Mouse (Mus musculus): ENCODE data around the gene Ces1e. TPM values are rescaled to one million over a fixed set of nuclear protein-coding genes. Genes with fewer than 3 reads are reported as not detected.

Ces1e gene
- not detected in 2 replicates for polyA plus RNA-seq (2016; fragmentation: Nextera tagmentation; extraction: Ambion mirVana)

DNA sequence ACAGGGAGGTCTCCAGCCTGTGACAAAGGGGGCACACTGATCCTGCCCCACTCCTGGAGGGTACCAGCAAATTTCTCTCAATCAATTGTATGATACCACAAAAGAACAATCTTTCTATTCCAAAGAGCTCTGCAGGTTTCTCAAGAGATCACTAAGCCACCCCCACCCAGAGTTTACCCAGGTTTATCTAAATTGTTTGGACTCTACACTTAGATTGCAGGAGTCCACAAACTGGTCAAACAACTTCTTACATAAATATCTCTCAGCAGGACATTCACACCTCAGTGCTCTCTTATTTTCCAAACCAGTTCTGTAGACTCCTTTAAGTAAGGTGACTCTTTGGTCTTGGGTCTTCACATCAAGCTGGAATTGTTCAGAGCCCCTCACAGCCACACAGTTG is at the start of gene Ces1e:
Gene Ces1e (minus strand): TSS at position 174 of the 400 bp plus-strand sequence.
- H3K27me3 ChIP-seq = no peaks in the 10 kb centered on the region
- H3K4me1 ChIP-seq = no peaks in the 10 kb centered on the region
- no peak within 1 kb of the TSS for H3K4me2 ChIP-seq
- H3K9me3 ChIP-seq = no peaks in the 10 kb centered on the region
- H3K27ac ChIP-seq = no peak within 1 kb of the TSS
- no peak within 1 kb of the TSS for H3K4me3 ChIP-seq (replicated peaks)
- H3K36me3 ChIP-seq (replicated peaks) = no peaks in the 10 kb centered on the region
- ATAC-seq (ENCODE audit: low FRiP score) = no peak
- H3K9ac ChIP-seq = no peak within 1 kb of the TSS

DNA sequence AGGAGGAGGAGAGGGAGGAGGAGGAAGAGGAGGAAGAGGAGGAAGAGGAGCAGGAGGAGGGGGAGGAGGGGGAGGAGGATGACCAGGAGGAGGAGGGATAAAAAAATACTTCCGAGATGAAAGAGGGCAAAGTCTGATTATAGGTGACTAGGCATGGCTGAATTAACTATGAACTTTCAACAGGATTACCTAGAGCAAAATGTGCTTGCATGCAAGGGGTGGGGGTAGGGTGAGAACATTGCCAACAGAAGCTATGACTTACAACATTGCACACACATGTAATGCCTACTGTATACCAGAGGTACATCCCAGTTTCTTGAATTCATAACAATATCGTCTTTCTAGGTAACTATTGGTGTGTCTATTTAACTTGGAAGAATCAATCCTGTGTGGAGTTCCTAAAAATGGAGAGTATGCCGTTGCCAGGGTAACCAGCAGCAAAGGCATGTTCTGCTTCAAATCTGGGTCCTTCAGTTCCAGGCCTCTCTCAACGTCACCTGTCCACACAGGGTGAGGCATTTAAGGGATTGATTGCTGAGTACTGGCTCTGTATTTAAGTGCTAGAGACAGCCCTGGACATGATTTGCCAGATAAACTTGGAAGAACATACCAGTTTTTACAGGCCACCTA is 48.9 kb upstream of the Ces1e start:
- no peaks in the 10 kb centered on the region for H3K4me1 ChIP-seq

DNA sequence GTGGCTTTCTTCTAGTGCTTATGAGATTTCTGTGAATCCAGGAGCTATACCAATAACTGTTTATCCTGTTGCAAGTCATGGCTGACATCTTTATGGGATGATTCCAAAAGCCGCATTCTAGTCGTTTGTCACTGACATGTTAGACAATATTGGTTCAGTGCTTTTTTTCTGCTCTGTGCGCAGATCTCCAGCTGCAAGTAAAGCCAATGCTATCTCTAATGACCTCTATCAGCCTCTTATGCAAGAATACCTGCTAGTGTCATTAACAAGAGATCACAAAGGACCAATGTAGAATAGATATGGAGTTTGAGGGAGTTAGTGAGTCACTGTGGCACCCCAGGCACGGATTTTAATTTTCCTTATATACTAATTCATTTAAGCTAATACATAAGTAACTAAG is 45.2 kb upstream of the Ces1e start:
- H3K9me3 ChIP-seq = no peaks in the 10 kb centered on the region
- no peaks in the 10 kb centered on the region for H3K36me3 ChIP-seq (replicated peaks)
- no peak for ATAC-seq (ENCODE audit: low FRiP score)
- H3K27me3 ChIP-seq = no peaks in the 10 kb centered on the region
- no peak overlapping the region for H3K4me3 ChIP-seq (replicated peaks)
- H3K9ac ChIP-seq = no peak overlapping the region
- H3K27ac ChIP-seq = no peak overlapping the region
- 88% methylated on average over 4 of the region's 4 CpGs for WGBS
- no peaks in the 10 kb centered on the region for H3K4me1 ChIP-seq
- H3K4me2 ChIP-seq = no peak overlapping the region

More for the DNA sequence above, 48.9 kb upstream of the Ces1e start:
- no peak for ATAC-seq (ENCODE audit: low FRiP score)
- Histone ChIP-seq H3K9ac (no peak overlapping the region), H3K4me2 (no peak overlapping the region), H3K27ac (no peak overlapping the region), H3K4me3 (replicated peaks) (no peak overlapping the region), H3K9me3 (no peaks in the 10 kb centered on the region), H3K36me3 (replicated peaks) (no peaks in the 10 kb centered on the region), H3K27me3 (no peaks in the 10 kb centered on the region)
- 82% methylated on average over 4 of the region's 4 CpGs for WGBS

DNA sequence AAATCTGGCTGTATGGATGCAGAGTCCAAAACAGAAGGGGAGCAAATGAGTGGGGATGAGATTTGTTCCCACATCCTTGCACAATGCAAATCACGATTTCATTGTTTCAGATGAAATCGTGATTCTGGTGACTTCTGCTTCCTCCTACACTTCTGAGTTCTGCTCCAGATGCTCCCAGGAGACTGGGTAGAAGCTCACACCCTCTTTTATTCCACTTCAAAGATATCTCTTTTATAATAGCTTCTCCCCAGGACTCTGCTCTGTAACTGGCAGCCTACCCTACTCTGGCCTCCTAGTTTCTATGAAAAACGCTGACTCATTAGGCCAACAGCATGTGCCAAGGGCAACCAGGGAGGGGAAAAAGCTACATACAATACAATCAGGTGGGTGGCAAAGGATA is 43.9 kb upstream of the Ces1e start:
- ATAC-seq (ENCODE audit: low FRiP score) = no peak
- Histone ChIP-seq H3K27me3 (no peaks in the 10 kb centered on the region), H3K4me2 (no peak overlapping the region), H3K9me3 (no peaks in the 10 kb centered on the region), H3K36me3 (replicated peaks) (no peaks in the 10 kb centered on the region), H3K27ac (no peak overlapping the region), H3K4me1 (no peaks in the 10 kb centered on the region), H3K9ac (no peak overlapping the region), H3K4me3 (replicated peaks) (no peak overlapping the region)
- 86% methylated on average over 3 of the region's 3 CpGs for WGBS

DNA sequence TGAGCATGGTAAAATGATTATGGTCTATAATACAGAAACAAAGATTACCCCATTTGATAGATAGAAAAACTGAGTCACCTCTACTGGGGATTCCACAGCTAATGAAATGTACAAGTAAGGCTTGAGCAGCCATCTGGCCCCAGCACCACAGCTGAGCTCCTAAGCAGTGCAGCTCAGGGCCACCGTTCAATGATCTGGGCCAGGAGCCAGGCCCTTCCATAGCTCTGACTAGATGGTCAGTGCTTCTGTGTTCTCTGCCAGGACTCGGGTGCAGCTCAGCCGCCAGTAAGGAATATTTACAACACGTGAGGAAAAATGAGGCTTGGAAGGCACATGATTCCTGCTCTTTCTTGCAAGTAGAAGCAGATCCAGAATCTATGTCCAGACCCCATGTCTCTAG is 43.3 kb upstream of the Ces1e start:
- Histone ChIP-seq H3K4me1 (no peaks in the 10 kb centered on the region), H3K27me3 (no peaks in the 10 kb centered on the region), H3K36me3 (replicated peaks) (no peaks in the 10 kb centered on the region), H3K9me3 (no peaks in the 10 kb centered on the region), H3K4me2 (no peak overlapping the region), H3K4me3 (replicated peaks) (no peak overlapping the region), H3K9ac (no peak overlapping the region), H3K27ac (no peak overlapping the region)
- WGBS = 89% methylated on average over 4 of the region's 4 CpGs
- ATAC-seq (ENCODE audit: low FRiP score) = no peak

DNA sequence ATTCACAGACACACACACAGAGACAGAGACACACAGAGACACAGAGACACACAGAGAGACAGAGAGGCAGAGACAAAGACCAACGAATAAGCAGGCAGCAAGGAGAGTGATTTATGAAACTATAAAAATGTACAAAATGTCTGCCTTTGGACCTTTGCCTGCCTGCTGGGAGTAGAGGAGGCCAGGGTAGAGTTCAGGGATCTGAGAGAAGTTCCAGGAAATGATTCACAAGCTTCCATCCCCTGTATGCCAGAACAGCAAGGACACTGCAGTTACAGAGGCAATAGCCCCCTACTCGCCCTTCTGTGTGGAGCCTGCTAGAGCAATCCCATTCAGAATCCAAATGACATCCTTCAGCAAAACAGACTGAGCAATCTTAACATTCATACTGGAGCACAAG is 32.0 kb upstream of the Ces1e start:
- no peaks in the 10 kb centered on the region for H3K4me1 ChIP-seq
- no peak for ATAC-seq (ENCODE audit: low FRiP score)
- H3K4me3 ChIP-seq (replicated peaks) = no peak overlapping the region
- H3K27ac ChIP-seq = no peak overlapping the region
- 70% methylated on average over 2 of the region's 2 CpGs for WGBS
- no peaks in the 10 kb centered on the region for H3K36me3 ChIP-seq (replicated peaks)
- no peak overlapping the region for H3K4me2 ChIP-seq
- H3K27me3 ChIP-seq = no peaks in the 10 kb centered on the region
- no peaks in the 10 kb centered on the region for H3K9me3 ChIP-seq
- H3K9ac ChIP-seq = no peak overlapping the region

DNA sequence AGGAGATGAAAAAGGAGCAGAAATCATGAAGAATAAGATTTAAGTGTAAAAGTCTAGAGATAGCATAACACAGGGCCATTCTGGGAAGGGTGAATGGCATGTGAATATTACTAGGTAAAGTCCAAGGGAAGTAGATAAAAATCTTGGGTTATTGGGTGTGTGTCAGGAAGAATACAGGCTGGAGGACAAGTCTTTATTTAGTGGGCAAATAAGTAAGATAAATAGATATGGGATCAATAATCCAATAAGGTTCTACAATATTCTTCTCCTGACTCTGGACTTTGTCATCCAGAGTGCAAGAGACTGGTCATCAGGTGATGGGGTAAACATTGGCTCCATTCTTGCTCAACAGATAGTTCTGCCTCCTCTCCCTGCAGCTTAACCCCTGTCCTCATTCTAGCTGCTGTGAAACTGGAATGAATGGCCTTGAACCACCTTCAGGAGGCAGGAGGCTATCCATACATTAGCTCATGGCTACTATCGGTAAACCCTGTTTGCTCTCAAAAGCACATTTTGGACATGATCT is 23.0 kb upstream of the Ces1e start:
- H3K27me3 ChIP-seq = no peaks in the 10 kb centered on the region
- no peaks in the 10 kb centered on the region for H3K4me1 ChIP-seq
- no peaks in the 10 kb centered on the region for H3K9me3 ChIP-seq
- no peak overlapping the region for H3K4me2 ChIP-seq
- WGBS = 100% methylated on average over 1 of the region's 1 CpGs
- no peak overlapping the region for H3K9ac ChIP-seq
- no peak overlapping the region for H3K4me3 ChIP-seq (replicated peaks)
- no peaks in the 10 kb centered on the region for H3K36me3 ChIP-seq (replicated peaks)
- H3K27ac ChIP-seq = no peak overlapping the region
- ATAC-seq (ENCODE audit: low FRiP score) = no peak

DNA sequence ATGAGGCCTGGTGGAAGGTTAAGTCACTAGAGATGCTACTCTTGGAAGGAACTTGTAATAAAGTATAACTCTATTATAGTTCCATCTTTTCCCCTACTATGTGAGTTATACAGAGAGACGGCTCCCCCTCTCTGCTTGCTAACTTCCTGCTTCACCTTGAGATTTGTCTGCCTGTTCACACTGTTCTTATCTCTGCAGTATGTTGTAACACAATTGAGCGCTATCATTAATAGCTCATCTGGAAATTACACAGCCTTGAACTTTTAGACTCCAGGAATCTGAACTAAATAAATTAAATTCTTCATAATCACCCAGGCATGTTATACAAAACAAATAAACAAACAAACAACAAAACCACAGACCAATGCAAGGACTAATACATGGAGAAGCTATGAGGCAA is 16.6 kb upstream of the Ces1e start:
- Histone ChIP-seq H3K9me3 (no peaks in the 10 kb centered on the region), H3K4me2 (no peak overlapping the region), H3K9ac (no peak overlapping the region), H3K4me3 (replicated peaks) (no peak overlapping the region), H3K4me1 (no peaks in the 10 kb centered on the region), H3K27me3 (no peaks in the 10 kb centered on the region), H3K27ac (no peak overlapping the region), H3K36me3 (replicated peaks) (no peaks in the 10 kb centered on the region)
- WGBS = 83% methylated on average over 2 of the region's 2 CpGs
- no peak for ATAC-seq (ENCODE audit: low FRiP score)

DNA sequence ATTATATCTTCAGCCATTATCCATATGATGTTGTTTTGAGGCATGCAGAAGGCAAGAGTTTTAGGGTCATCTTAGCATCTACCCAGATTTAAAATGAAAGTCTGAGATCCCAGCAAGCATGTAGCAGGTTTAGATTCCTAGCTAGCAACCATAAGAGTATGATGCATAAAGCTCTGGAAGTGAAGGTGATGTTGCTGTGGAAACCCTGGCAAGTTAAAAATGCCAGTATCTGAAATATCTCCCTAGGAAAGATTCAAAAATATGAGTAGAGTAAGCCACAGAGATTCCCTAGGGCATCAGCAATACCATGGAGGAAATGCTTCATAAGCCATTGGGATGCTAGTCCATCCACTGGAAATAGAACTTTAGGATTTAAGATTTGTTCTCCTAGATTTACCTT is 10.5 kb upstream of the Ces1e start:
- no peaks in the 10 kb centered on the region for H3K4me1 ChIP-seq
- H3K27ac ChIP-seq = no peak overlapping the region
- H3K36me3 ChIP-seq (replicated peaks) = no peaks in the 10 kb centered on the region
- no peak overlapping the region for H3K9ac ChIP-seq
- H3K9me3 ChIP-seq = no peaks in the 10 kb centered on the region
- H3K4me3 ChIP-seq (replicated peaks) = no peak overlapping the region
- ATAC-seq (ENCODE audit: low FRiP score) = no peak
- no peak overlapping the region for H3K4me2 ChIP-seq
- H3K27me3 ChIP-seq = no peaks in the 10 kb centered on the region

DNA sequence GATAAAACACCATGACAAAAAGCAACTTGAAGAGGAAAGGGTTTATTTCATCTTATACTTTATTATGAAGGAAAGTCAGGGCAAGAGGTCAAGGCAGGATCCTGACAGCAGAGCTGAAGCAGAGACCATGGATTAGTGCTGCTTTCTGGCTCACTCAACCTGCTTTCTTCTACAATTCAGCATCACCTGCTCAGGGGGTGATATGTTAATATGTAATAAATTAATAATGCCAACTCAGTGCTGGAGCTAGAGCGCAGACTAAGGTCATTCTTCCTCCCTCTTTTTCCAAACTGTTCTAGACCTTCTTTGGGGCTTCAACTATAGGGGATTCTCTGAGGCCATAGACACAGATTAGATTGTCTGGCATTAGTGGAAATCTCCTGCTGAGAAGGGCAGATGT is 6.3 kb upstream of the Ces1e start:
- ATAC-seq (ENCODE audit: low FRiP score) = no peak
- H3K36me3 ChIP-seq (replicated peaks) = no peaks in the 10 kb centered on the region
- H3K4me2 ChIP-seq = no peak overlapping the region
- H3K27ac ChIP-seq = no peak overlapping the region
- H3K4me1 ChIP-seq = no peaks in the 10 kb centered on the region
- no peak overlapping the region for H3K4me3 ChIP-seq (replicated peaks)
- 85% methylated on average over 1 of the region's 1 CpGs for WGBS
- no peak overlapping the region for H3K9ac ChIP-seq
- no peaks in the 10 kb centered on the region for H3K9me3 ChIP-seq
- no peaks in the 10 kb centered on the region for H3K27me3 ChIP-seq

DNA sequence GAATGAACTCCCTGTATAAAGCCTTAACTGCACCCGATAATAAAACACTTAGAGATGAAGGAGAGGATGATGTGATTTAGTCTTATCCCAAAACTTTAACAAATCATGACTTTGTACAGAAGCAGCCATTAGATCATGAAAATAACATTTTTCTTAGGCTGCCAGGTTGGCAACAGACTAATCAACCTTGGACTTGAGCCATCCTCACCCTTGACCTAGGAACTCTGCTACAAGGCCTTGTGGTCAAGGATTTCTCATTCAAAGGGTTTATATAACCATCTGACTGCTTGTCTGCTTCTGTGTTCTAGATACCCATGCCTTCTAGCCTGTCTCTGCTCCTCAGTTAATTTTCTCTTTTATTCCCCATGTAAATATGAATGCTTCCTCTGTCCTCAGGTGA is 5.3 kb upstream of the Ces1e start:
- Histone ChIP-seq H3K4me1 (no peaks in the 10 kb centered on the region), H3K9ac (no peak overlapping the region), H3K36me3 (replicated peaks) (no peaks in the 10 kb centered on the region), H3K4me2 (no peak overlapping the region), H3K9me3 (no peaks in the 10 kb centered on the region), H3K27me3 (no peaks in the 10 kb centered on the region), H3K4me3 (replicated peaks) (no peak overlapping the region), H3K27ac (no peak overlapping the region)
- WGBS = 88% methylated on average over 1 of the region's 1 CpGs
- ATAC-seq (ENCODE audit: low FRiP score) = no peak

DNA sequence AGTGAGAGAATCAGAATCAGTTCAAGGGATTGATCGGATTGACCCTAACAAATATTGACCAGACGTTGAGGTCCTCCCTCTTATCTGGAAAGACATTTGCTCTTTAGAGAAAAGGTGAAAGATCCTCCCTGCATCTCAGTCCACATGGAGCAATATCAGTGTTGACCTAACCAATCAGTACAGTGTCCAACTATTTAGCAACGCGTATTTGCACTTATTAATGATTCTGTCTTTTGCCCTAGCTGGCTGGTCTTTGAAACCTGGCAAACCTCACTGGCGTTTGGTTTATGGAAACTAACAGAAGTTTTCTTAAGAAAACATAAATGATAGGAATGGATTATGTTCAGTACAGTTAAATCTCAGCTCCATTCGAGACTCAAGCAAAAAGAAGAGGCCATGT is 4.6 kb upstream of the Ces1e start:
- no peak overlapping the region for H3K9ac ChIP-seq
- no peak overlapping the region for H3K4me2 ChIP-seq
- no peak for ATAC-seq (ENCODE audit: low FRiP score)
- no peaks in the 10 kb centered on the region for H3K9me3 ChIP-seq
- H3K27ac ChIP-seq = no peak overlapping the region
- WGBS = 90% methylated on average over 6 of the region's 6 CpGs
- no peaks in the 10 kb centered on the region for H3K36me3 ChIP-seq (replicated peaks)
- H3K4me3 ChIP-seq (replicated peaks) = no peak overlapping the region
- H3K27me3 ChIP-seq = no peaks in the 10 kb centered on the region
- no peaks in the 10 kb centered on the region for H3K4me1 ChIP-seq

DNA sequence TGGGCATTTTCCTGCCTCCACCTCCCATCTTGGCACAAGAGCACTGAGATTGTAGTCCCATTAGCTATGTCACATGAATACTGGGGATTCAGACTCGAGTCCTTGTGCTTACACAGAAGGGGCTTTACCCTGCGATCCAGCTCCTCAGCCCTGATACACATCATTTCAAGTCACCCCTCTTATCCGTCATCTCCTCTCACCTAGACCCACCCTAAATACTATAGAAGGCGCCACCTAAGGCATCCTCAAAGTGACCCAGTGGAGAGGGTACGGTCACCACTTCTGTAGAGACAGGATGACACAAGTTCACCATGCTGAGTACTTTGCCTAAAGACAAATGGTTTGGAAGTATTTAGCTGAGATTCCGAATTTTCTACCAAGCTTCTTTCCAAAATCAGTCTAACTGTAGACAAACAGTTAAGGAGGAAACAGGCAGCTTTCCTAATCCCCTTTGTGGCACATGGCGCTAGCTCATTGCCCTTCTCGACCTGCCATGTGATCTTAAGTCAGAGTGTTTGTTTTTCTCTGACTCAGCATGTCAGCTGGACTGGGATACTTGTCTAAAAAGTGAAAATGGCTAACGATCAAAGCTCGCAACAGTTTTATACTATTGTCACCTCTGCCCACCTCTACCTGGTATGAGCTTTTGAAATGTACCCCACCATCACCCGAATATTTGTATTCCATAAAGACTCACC is 597 bp downstream of the Ces1e start:
- Histone ChIP-seq H3K27me3 (no peaks in the 10 kb centered on the region), H3K27ac (no peak overlapping the region), H3K4me2 (no peak overlapping the region), H3K4me3 (replicated peaks) (no peak overlapping the region), H3K36me3 (replicated peaks) (no peaks in the 10 kb centered on the region), H3K9me3 (no peaks in the 10 kb centered on the region), H3K4me1 (no peaks in the 10 kb centered on the region), H3K9ac (no peak overlapping the region)
- ATAC-seq (ENCODE audit: low FRiP score) = no peak
- 73% methylated on average over 11 of the region's 11 CpGs for WGBS
